Mouse (Mus musculus) testis, adult 2 months (tissue): ENCODE measurements around the gene Stx8.

Experiments
- CTCF ChIP-seq: fragments of 200-500 bp; IDR thresholded peaks from 2 replicates; pipeline ENCODE4 v1.5.1; 2012; ENCODE audit warnings: low read depth, mild to moderate bottlenecking, inconsistent platforms, low read length, moderate library complexity; ENCODE audit not compliant: control insufficient read depth, insufficient read depth, insufficient replicate concordance
- POLR2A ChIP-seq: fragments of 200-500 bp; IDR thresholded peaks from 2 replicates; pipeline ENCODE4 v1.6.1; 2012; ENCODE audit warnings: low read depth, mild to moderate bottlenecking, inconsistent platforms, low read length, moderate library complexity; ENCODE audit not compliant: control insufficient read depth

GRCm38 (mm10) chr11:67975252-67975651 is 9.3 kb downstream of the Stx8 start:
- no peak for TF ChIP-seq POLR2A
- TF ChIP-seq CTCF = no peak
